Mouse (Mus musculus) cerebellum, adult 2 months (tissue): Measurements from ENCODE around the gene Cacng8.

Experiments
- CTCF ChIP-seq: fragments of 200-500 bp; IDR thresholded peaks from 2 replicates; pipeline ENCODE4 v1.5.1; 2011; ENCODE audit warnings: low read depth, mild to moderate bottlenecking, control low read depth, low read length, moderate library complexity, borderline replicate concordance; ENCODE audit not compliant: insufficient read depth
- POLR2A ChIP-seq: fragments of 200-500 bp; IDR thresholded peaks from 2 replicates; pipeline ENCODE4 v1.6.1; 2011; ENCODE audit warnings: low read length, control low read depth, borderline replicate concordance; ENCODE audit not compliant: insufficient read depth

GRCm38 (mm10) chr7:3388885-3389284 is 1.6 kb upstream of the Cacng8 start:
- no peak for TF ChIP-seq CTCF
- TF ChIP-seq POLR2A, result no peak
